Mouse (Mus musculus): Measurements from ENCODE around the gene Fstl4.
A peak's percentile ranks its signal among the peaks of the same experiment; 100 is the strongest.

Gene Fstl4

DNA sequence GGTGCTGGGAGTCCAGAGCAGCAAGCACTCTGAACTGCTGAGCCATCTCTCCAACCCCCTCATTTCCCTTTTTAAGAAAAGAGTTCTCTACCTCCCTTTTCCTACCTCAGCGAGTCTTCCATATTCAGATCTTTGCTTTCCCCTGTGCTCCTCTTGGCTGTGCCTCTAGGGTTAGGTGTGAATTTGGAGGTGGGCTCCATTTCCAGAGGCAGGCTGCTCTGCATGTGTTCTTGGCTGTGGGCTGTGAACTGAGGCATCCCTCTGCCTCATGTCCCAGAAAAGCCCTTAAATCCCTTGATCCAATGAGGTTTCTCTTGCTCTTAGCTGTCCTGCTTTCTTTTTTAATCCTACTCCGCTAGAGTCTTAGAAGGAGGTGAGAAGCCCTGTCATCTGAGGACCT, 151.2 kb downstream of the Fstl4 start:
- no peak for DNase-seq

DNA sequence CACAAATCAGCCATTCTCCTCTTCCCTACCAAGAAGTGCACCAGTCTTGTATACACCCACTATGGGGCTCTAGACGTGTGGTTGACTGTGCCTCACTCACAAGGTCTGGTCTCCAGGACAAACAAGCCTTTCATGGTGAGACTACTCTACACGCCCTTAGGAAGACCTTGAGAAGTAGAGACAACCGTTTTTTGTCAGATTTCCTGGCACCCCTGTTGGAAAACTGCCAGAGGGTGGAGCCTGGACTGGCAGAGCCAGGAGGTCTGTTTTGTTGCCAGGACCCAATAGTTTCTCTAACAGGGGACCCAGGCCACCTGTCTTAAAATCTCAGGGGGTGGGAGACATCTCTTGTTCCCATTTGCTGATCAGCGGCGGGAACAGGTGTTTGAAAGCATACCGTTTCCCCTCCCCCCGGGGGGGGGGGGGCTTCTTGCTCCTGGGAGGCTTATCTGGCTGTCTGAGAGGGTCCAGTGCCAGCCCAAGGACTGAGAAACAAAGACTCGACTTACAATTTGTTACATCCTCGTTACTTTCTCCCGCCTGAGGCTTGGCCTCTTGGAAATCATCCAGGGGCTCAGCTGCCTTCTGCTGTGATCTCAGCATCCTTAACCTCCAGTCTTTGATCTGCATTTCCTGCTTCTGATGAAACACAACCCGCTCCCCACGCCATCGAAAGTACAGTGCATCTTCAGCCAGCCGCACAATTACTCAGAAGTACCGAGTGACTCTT, 155.0 kb downstream of the Fstl4 start:
- peak; percentile 18 for DNase-seq

DNA sequence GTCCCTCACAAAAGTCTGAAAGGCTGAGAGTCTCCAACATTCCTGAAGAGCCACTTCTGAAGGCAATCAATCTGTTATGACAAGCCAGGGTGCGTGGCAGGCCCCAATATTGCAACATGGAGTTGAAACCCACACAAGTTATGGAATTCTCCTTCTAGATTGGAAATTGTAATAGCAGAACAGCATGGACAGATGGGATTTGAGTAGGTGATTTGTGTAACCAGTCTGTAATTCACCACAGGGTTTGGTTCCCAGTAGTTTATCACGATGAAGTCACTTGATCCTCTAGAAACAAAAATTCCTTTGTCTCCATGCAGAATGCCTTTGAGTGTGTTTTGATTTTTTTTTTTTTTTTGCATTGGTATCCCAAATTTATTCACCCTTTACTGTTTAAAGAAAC, 159.8 kb downstream of the Fstl4 start:
- DNase-seq: no peak

DNA sequence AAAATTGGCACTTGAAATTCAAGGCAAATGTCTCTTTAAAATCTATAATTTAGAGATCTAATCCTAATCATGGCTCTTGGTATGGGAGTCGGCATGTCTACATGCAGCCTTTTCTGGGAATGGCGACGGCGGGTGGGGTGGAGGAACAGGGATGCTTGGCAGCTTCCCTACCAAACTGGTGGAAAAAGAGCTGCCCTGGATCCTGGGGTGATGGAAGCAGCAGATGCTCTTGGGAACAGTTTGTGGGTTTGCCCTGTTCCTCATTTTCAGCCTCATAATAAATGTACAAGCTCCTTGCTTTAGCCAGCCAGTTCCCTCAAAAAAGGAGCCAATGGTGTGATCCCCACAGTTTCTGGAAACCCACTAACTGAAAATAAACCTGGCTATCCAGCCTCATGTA, 163.9 kb downstream of the Fstl4 start:
- no peak for DNase-seq

DNA sequence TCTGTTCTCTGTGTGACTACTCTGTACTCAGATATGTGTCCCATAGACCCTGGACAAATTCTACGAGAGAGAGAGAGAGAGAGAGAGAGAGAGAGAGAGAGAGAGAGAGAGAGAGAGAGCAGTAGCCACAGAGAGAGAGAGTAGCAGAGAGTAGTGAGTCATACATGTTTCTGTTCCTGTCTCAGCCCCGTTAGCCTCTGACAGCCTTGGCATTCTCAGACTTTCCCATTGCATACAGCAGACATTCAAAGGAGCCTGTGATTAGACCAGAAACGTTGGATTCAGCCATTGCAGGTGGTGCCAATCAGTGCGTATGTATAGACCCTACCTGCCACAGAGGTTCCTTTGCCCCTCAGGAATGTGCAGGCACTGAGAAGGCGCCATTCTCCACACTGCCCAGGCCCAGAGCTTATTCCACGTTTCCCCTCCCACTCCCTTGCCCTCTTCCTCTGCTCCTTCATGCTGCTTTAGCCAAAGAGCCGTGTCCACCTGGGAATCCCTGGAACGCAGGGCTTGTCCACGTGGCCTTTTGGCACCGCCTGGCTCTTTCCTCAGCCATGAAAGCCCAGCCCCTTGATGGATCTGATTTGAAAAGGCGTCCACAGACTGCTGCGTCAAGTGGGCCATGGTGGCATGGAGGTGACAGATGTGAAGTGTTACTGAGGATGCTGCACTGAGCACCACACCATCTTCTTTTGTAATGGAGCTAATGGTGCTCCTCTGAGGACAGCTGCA, 175.1 kb downstream of the Fstl4 start:
- no peak for DNase-seq

DNA sequence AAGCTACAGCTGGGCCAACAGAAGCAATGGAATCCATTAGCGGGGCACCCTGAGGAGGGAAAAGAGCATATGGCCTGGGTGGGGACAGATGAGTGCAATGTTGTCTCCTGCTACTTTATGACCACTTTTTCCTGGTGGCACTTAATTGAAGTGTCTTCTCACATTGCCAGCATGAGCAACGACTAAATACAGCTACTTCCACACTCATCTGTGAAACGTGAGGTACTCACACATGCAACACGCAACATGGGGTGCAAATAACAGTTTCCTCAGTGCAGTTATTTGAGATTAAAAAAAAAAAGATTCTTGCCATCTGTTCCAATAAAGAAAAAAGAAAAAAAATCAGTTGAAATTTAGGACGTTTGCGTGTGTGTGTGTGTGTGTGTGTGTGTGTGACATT, 178.5 kb downstream of the Fstl4 start:
- no peak for DNase-seq

DNA sequence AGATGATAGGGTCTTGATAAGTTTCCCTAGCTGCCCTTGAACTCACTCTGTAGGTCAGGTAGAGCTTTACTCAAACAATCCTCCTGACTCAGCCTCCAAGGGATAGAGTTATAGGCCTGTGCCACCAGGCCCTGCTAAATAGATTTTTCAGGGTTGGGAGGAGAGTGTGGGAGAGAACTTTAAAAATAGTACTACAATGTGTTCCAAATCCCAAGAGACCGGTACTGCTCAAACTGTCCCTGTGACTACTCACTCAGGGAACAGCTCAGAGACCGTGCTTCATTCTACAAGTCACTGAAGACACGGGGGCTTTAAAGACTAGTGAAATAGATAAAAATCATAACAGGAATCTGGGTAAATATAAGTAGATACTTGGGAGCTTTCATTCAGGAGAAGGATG, 190.6 kb downstream of the Fstl4 start:
- no peak for DNase-seq

DNA sequence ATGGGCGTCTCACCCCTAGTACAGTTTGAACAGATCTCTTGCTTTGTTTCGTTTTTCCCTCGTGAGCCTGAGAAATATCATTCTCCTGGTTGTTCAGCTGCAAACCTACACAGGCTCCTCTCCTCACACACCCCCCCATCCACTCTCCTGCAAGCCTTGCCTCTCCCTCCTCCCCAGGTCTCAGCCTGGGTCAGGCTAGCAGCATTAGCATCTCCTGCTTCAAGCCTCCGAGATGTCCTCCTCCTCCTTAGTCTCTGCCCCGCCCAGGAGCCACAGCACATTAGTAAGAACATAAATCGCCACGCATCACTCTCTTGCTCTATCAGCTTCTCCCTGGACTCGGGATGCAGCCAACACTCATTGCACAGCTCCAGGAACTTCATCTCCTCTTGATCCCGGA, 204.4 kb downstream of the Fstl4 start:
- DNase-seq: no peak

DNA sequence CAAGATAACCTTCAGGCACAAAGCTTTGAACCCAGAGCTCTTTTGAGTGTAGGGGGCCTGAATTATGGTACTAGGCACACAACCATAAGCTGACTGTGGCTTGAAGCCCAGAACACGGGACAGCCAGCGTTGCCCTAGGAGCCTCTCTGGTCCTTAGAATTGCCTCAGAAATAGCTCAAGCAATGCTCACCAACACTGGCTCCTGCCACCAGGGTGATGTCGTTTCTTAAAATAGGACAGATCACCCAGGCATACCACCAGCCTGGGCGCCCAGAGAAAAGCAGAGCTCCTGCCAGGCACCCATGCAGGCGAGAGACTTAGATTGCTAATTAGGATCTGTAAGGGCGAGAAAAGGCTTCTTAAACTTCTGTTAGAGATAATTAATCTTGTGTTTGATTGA, 206.0 kb downstream of the Fstl4 start:
- DNase-seq: no peak

DNA sequence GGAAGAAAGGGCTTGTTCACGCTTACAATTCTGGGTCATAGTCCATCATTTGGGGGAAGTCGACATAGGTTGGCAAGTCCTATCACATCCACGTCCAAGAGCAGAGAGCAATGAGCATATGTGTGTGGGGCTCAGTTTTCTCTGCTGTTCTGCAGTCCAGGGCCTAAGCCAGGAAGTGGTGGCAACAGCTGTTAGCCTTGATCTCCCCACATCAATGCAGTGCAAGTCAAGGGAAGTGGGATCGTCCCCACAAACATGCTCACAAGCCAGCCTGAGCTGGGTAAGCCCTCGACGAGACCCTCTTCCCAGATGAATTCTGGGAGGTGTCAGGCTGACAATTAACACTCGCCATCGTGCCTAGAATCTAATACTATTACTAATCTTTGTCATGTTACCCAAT, 222.6 kb downstream of the Fstl4 start:
- no peak for DNase-seq

DNA sequence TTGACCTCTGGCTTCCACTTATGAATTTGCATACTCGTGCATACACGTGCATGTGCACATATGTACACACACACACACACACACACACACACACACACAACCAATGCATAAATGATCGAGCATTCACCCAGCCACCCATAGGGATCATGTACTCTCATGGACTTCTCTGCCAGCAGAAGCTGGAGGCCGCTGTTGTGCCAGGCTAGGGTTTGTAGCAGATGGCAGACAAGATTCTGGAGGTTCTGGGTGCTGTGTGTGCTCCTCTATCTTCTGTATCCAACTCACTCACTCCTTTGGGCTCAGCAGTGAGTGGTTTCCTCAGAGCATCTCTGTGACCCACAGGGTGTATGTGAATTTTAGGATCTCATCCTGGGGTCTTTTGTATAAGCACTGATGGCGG, 230.3 kb downstream of the Fstl4 start:
- DNase-seq: no peak

DNA sequence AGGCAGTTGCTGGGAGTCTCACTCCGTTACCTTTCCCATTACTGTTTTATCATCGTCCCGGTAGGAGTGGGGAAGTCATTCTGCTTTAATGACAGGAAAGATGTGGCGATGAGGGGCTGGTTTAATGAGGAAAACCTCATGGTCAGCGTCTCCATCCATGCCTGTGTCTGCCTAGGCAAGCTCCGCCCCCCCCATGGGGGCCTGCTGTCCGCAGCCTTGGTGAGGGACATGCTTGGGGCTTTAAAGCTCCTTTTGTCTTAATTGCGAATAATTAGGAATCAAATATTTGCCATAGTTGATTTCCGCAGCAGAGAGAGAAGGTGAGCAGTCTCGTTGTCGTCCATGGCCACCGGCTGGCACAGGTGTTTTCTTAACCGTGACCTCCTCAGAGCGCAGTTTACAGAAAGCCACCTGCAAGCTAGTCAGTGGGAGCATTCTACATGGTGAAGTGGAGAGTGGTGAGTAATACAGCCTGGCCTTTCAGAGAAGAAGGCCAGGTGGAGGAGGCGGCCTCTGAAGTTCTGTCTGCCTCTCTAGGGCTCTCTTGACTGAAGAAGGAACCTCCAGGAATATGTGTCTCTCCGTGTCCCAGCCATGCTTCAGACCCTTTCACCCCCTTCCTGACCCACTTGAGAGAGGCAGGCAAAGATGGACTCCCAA, 232.1 kb downstream of the Fstl4 start:
- DNase-seq: no peak

DNA sequence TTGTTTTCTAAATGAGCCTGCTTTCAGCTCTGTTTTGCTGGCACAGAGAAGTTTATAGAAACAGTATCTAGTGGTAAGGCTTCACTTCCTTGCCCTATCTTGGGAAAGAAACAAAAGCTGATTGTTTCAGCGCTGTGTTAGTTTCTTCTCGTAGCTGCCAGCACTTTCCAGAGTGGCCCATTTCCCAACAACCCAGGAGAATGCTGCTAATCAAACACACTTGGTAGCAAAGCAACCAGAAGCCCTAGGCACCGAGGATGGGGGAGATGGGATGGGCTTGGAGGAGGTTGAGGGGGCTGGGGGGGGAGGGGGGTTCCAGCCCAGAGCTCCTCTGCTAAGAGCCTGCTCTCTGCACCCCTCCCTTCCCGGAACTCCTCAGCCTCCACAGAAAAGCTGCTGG, 233.0 kb downstream of the Fstl4 start:
- peak; percentile 16 for DNase-seq

DNA sequence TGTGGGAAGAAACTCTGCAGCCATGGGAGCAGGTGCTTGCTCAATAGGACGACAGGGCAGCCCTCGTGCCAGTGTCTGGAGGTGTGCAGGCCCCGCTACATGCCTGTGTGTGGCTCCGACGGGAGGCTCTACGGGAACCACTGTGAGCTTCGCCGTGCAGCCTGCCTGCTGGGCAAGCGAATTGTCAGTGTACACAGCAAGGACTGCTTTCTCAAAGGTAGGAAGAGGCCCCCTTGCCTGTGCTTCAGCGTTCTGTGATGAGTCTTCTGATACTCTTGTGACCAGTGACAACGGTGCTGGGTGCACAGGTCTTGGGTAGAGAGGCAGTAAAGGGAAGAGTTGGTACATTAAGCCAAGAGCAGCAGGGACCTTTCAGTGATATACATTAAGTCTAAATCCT, 235.8 kb downstream of the Fstl4 start:
- DNase-seq: no peak

DNA sequence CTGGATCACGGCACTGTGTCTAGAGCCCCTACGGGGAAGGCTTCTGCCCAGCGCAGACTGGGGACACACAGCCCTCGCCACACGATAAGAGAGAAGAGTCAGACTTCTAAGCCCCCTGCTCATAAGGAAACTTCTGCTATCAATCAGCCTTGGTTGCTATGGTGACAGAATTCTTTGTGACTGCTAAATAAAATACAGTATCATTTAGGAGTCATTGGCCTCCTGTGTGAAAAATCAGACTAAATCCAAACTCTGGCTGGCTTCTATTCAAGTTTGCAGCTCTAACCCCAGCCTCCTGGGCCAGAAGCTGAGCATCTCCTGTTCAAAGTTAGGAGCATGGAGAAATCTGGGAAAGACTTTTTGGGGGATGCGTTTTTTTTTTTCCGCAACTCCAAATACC, 238.9 kb downstream of the Fstl4 start:
- DNase-seq: no peak

DNA sequence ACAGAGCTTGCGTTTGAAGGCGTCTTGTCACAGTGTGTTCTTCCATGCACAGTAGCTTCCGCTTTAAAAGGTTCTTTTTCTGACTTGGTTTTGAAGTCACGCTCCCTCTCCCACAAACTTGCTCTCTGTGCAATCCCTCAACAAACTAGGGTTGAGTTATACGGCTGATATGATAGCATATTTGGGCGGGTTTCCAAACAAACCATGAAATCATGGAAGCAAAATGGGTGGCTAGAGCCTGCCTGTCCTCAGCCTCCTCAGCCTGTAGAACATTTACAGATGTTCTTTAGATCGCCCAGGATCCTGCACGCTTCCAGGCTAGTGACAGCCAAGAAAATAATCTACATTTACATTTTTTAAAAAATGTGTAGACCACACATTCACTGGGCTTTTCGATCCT, 239.4 kb downstream of the Fstl4 start:
- no peak for DNase-seq

DNA sequence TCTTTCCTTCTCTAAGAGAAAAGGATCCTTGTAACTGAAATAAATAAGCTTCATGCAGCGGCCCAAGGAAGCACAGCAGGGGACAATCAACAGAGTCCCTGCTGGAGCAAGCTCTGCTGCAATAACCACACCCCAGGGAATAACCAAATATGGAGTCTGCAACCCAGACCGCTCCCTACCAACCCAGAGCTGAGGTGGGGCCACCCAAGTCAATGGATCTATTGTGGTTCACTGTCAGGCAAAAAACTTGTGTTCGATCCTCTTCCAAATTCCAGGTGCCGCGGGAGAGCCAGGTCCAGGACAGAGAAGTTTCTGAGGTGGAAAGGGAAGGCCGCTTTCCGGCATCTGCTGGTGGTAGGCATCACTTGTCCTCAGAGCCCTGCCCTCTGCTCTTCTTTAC, 245.2 kb downstream of the Fstl4 start:
- no peak for DNase-seq

DNA sequence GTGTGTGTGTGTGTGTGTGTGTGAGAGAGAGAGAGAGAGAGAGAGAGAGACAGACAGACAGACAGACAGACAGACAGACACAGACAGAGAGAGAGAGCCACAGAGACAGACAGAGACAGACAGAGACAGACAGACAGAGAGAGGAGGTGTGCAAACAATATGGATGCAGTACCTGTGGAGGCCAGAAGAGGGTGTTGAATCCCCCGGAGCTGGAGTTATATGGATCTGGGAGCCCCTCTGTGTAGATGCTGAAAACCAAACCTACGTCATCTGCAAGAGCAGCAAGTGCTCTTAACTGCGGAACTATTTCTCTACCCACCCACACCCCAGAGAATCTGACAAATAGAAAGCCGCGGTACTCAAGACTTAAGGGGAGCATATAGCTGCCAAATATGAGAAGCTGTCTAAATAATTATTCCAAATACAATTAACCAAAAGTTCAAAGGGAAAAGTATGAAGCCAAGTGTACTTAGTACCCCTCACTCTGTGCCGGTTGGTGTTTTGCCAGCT, 247.6 kb downstream of the Fstl4 start:
- no peak for DNase-seq

DNA sequence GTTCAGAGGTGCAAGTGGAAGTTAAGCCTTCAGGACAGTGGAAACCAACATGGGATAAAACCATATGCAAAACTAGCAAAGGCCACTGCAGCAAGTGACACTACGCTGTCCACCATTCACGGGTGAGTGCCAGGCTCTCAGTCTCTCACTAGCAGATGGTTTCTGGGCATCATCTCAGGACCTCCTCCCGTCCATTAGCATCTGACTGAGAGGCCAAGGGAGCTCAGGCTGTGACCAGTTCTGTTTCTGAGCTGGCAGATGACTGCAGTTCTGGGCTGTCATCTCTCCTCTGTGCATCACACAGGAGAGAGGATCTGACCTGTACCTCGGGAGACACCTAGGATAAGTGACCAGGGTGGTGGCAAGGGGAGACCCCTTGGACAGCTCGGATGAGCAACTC, 249.5 kb downstream of the Fstl4 start:
- no peak for DNase-seq

DNA sequence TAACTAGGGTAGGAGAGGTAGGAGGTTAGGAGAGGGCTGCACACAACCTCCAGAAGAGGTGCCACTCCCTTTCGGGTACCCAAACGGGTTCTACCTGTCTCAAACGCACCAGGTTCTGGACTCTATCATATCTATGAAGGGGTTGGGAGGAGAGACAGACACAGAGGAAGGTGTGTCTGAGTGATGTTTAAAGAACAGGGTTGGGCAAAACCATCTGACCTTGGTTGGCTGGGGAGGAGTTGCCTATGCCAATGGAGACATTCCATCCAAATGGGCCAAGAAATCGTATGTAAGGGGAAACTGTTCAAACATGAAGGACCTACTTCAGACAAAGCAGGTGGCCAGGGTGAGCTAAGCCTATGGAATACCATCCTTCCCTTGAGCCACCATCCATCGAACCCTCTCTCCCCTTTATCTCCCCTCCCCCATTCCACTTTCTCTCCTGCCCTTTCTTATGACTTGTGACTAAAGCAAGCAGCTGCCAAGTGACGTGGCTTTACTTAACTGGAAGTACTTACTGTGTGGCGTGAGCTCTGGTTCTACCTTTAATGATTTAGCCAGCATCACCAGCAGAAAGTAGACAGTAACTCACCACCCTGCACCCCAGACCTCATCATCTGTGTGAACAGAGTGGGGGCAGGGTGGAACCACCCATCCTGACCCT, 252.1 kb downstream of the Fstl4 start:
- DNase-seq: no peak

DNA sequence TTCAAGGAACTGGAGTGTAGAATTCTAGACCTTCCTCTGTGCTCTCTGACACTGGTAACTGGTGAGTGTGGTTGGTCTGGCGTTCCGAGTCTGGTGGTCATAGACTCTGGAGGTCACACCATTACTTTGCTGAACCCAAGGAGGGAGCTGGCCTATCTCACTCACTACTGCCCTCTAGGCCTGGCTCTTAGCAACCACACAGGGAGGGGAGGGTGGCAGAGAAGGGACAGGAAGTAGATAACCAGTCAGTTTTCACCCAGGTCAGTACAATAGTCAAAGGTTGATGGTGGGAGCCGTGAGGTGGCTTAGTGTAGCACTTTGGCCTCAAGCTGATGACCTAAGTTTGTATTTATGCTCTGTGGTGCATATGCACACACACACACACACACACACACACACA, 255.1 kb downstream of the Fstl4 start:
- DNase-seq: no peak

DNA sequence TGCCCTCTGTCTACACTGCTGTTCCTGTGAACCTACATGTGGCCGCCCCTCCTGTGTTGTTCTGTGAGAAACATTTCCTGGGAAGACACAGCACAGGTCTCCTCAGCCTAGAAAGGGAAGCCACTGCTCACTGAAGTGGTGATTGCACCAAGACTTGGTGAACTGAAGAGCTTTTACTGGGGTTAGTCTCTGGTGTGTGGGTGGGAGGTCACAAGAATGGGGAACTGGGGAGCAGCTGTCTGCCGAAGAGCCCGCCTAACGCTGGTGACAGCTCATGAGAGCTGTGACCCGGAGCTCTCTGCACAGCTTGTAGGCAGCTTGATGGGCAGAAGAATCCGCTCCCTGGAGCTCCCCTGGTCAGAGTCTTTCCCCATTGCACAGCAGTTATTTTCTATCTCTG, 260.0 kb downstream of the Fstl4 start:
- peak; percentile 4 for DNase-seq

DNA sequence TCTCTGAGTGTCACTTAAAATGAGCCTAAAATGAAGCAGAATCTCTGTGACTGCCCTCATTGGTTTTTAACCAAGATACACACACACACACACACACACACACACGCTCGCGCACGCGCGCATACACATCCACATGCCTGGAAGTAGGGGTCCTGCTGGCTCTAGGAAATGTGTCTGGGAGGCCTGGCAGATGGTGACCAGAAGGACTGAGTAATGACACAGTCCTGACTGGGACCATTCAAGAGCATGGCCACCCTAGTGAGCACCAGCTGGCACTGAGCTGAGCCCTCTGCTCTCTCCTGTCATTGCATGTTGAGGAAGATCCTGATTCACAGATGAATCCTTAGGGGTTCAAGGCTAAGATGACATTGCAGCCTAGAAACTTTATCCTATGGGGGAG, 261.3 kb downstream of the Fstl4 start:
- DNase-seq: no peak

Data from lung, postnatal 36 days (tissue).